Mouse (Mus musculus) monocyte, adult 5-6 weeks (primary cell): ENCODE data around the gene Olfr1375. TPM values are rescaled to one million over a fixed set of nuclear protein-coding genes. Genes with fewer than 3 reads are reported as not detected.
"Not testable (repeated sequence)": the region's sequence is repeated elsewhere in the genome, so short reads cannot be mapped to it uniquely, and the experiment has no call there.

Experiments used
- ATAC-seq: fragments of 153-309, 156-312 bp; replicated peaks from 2 replicates; pipeline ENCODE4 v1.8.0; 2017; ENCODE audit warnings: mild to moderate bottlenecking; ENCODE audit not compliant: low TSS enrichment, insufficient number of reproducible peaks, severe bottlenecking, poor library complexity, low FRiP score
- total RNA-seq: library from RNA; stranded (forward); fragments of 200-1000, 200-491, 200-594 nt; gene quantifications from 3 replicates; pipeline ENCODE4 v1.2.3, GENCODE M21; 2017

Olfr1375 gene
- not detected in 3 replicates for total RNA-seq

GRCm38 (mm10) chr11:51047809-51048208 lies at the start of gene Olfr1375:
TSS of gene Olfr1375 (plus strand) at chr11:51048109.
- ATAC-seq = not testable (repeated sequence)

DNA sequence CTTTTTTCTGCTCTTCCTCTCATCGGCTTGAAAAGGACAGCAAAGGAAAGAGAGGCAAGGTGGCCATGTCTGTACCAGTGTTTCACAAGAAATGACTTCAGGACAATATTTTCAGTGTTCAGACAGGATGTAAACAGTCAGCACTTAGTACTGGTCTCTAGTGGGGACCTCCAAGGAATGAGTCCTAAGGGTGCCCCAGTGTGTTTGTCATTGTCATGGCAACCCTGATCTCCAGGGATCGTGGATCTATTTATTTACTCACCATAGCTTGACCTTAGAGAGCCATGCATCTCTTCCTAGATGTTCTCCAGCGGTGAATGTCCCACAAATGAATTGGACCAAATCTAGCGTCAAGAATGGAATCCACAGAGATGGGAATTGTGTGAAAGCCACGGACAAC lies 44.6 kb upstream of the Olfr1375 start, which contains the start of gene Olfr51:
Gene Olfr51, plus strand, starts transcription at position 301 of the 400 bp plus-strand sequence.
- ATAC-seq = no peak

- ATAC-seq = no peak
Observed at GRCm38 (mm10) chr11:51011821-51012220, 36.1 kb upstream of the Olfr1375 start.

DNA sequence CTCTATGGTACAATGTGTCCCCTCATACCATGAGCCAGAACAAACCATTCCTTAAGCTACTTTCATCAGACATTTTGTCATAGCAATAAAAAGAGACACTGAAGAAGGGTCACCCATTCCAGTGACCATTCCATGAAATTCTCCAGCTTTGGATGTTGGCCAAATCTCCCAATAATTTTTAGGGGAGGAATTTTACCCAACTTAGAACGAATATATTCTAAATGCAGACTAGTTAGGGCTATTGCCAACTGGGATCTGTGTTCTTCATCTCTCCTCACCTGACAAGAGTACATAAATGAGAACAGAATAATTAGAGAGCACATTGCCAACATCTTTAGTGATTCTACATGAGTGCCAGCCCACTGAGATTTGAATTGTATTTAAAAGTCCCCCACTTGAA lies 34.0 kb upstream of the Olfr1375 start, which contains the start of gene Olfr54:
Gene Olfr54, plus strand, starts transcription at position 301 of the 400 bp plus-strand sequence.
- ATAC-seq = no peak

- ATAC-seq = no peak
Observed at GRCm38 (mm10) chr11:51016341-51016740, 31.6 kb upstream of the Olfr1375 start.

- ATAC-seq = not testable (repeated sequence)
Observed at GRCm38 (mm10) chr11:51026811-51027210, 21.1 kb upstream of the Olfr1375 start.

- not testable (repeated sequence) for ATAC-seq
Observed at GRCm38 (mm10) chr11:51029381-51029780, 18.5 kb upstream of the Olfr1375 start.

GRCm38 (mm10) chr11:51030225-51030624 lies 17.7 kb upstream of the Olfr1375 start:
- ATAC-seq = no peak

DNA sequence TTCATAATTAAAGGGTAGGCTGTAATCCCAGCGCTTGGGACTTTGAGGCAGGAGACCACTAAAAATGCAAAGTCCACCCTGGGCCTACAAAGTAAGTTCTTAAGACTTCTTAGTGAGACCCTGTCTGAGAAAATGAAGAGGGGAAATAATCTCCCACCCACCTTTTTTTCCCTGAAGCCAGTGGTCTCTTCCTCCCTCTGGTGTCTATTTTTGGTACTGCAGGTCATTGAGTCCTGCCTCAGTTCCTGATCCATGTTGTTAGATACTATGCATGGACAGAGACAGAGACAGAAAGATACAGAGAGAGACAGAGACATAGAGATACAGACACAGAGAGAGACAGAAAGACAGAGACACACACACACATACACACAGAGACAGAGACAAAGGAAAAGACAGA lies 15.1 kb upstream of the Olfr1375 start:
- no peak for ATAC-seq

DNA sequence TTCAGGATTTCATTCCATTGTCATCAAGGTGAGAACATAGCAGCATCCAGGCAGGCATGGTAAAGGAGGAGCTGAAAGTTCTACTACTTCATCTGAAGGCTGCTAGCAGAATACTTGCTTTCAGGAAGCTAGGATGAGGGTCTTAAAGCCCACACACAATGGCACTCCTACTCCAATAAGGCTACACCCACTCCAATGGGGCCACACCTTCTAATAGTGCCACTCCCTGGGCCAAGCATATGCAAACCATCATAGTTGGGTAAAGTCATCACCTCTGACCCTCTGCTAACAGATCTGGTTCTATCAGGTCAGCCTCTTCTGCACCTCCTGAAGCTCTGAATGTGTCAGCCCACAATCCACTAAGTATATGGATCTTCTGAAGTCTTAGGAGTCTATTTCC lies 13.8 kb upstream of the Olfr1375 start:
- not testable (repeated sequence) for ATAC-seq

DNA sequence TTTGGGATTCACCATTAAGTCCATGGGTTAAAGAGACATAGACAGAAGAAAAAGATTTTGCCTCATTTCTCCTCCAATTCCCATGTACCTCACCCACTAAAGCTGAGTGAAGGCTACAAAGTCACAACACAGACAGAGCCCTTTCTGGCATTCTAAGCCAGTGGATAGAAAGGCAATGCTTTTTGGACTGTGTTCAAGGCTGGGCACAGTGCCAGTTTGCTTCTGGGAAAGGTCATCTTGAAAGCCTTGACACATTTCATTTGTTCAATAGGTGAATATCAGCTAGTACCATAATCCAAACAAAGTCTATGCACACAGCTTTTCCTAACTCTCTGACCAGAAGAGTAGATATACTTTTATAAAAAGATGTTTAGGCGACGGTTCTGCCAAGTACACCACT lies 12.0 kb upstream of the Olfr1375 start:
- ATAC-seq = no peak

- ATAC-seq = not testable (repeated sequence)
Observed at GRCm38 (mm10) chr11:51044776-51045175, 3.1 kb upstream of the Olfr1375 start.

DNA sequence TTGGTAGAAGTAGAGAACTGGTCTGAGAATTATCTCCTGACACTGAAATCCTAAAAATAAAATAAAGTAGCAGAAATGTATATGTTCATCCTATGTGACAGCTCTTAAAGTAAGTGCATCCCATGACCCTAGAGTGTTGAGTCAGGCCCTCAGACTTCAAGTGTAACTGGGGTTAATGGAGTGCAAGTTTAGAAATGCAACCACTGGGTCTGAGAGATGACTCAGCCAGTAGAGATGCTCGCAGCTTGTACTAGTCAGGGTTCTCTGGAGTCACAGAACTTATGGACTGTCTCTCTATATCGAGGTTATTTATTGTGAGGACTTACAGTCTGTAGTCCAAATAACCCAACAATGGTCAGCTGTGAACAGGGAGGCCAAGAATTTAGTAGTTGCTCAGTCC lies 3.8 kb downstream of the Olfr1375 start:
- no peak for ATAC-seq

GRCm38 (mm10) chr11:51053230-51053629 lies 5.3 kb downstream of the Olfr1375 start:
- no peak for ATAC-seq

GRCm38 (mm10) chr11:51059151-51059571 lies 11.3 kb downstream of the Olfr1375 start, which contains the start of gene Zfp354a:
TSS of gene Zfp354a (plus strand) at chr11:51059257.
- ATAC-seq = no peak

DNA sequence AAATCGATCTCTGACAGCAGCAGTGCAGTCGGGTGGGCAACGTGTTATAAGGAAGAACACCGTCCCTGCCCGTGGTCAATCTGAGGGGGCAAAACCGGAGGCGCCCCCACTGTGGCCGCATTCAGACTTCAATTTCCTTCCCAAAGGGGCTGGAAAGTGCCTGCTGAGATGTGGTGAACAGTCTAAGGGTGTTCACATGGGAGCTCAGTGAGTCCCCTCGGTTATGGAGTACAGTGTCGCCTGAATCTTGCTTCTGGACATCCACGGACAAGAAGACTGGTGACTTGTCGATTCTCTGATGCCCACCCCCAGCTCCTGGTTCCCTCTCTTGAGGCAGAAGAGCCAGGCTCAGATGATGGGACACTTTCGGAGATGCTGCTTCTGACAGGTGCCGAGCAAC lies 11.7 kb downstream of the Olfr1375 start:
- ATAC-seq = no peak

GRCm38 (mm10) chr11:51060981-51061380 lies 13.1 kb downstream of the Olfr1375 start:
- ATAC-seq = no peak

- no peak for ATAC-seq
Observed at GRCm38 (mm10) chr11:51063276-51063675, 15.4 kb downstream of the Olfr1375 start.

GRCm38 (mm10) chr11:51063841-51064240 lies 15.9 kb downstream of the Olfr1375 start:
- no peak for ATAC-seq

DNA sequence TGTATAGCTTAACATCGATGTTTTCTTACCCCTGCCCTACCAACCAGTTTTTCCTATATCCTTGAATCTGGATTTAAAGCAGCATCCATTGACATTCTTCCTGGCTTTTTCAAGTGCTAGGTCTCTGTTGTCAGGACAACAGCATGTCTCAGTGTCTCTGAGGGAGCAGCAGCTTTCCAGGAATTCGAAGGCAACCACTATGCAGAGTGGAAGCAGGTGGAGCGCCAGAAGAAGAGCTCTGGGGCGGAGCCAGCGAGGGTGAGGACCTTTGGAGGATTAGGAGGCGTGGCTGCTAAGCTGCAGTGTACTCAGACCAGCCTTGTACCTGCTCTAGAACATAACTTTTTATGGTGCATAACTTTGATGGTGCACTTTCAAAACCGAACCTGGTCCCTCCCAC lies 36.6 kb downstream of the Olfr1375 start:
- ATAC-seq = no peak

GRCm38 (mm10) chr11:51085269-51085668 lies 37.4 kb downstream of the Olfr1375 start:
- ATAC-seq = no peak
